Mouse (Mus musculus) inflammation-experienced regulatory T-cells (primary cell): ENCODE data around the gene H2al1m. TPM values are rescaled to one million over a fixed set of nuclear protein-coding genes. Genes with fewer than 3 reads are reported as not detected.

Source experiments
- polyA plus RNA-seq, 2 experiments: library from polyadenylated mRNA; unstranded; fragments of 100-300 nt; shearing (Covaris generic); gene quantifications; one replicate each; pipeline ENCODE4 v1.2.1; 2017

Gene H2al1m
- polyA plus RNA-seq: under 1 TPM in 1 of 2 experiments, not detected in 1; 0.57 TPM

GRCm38 (mm10) chrX:9283464-9283863 is at the start of gene H2al1m:
TSS of gene H2al1m (plus strand) at chrX:9283764.

GRCm38 (mm10) chrX:9256766-9257165 is 26.8 kb upstream of the H2al1m start, which contains the start of gene Gm14862:
TSS of gene Gm14862 (minus strand) at chrX:9256899.

GRCm38 (mm10) chrX:9272460-9273361 is 10.9 kb upstream of the H2al1m start, which contains the start of gene Xk:
TSS of gene Xk (plus strand) at chrX:9272756.

Other genes with a start within 250 kb of the H2al1m start
- gene Fthl17f, start 220.7 kb upstream of the H2al1m start, polyA plus RNA-seq: not detected
- not detected for gene 4930402K13Rik, start 179.2 kb upstream of the H2al1m start, polyA plus RNA-seq
- 1 to 10 TPM in 1 of 2 experiments, under 1 TPM in 1; 0.66 to 1.0 TPM for gene Lancl3, start 83.9 kb upstream of the H2al1m start, polyA plus RNA-seq
- not detected for gene Gm14862, start 26.9 kb upstream of the H2al1m start, polyA plus RNA-seq
- 1 to 10 TPM; 2.5 to 9.3 TPM for gene Xk, start 11.0 kb upstream of the H2al1m start, polyA plus RNA-seq
- under 1 TPM in 1 of 2 experiments, not detected in 1; 0.54 TPM for gene H2al1k, start 66.9 kb downstream of the H2al1m start, polyA plus RNA-seq
- 10 to 100 TPM; 13.3 to 38.5 TPM for gene Cybb, start 204.0 kb downstream of the H2al1m start, polyA plus RNA-seq